Mouse (Mus musculus) midbrain, embryonic 11.5 days (tissue): Measurements from ENCODE around the gene Naglu. TPM values are rescaled to one million over a fixed set of nuclear protein-coding genes. Genes with fewer than 3 reads are reported as not detected.

ENCODE experiments used
- ATAC-seq: fragments of 200-750 bp; cut with Nextera tagmentation; 2 replicates; pipeline ENCODE4 v1.8.0; 2017; ENCODE audit warnings: moderate TSS enrichment, moderate library complexity; ENCODE audit not compliant: low FRiP score
- DNase-seq: peaks from one replicate; pipeline ENCODE4 v3.0.0; 2015; ENCODE audit warnings: low spot score; ENCODE audit errors: missing footprints
- H3K27ac ChIP-seq: fragments of 300-500 bp; sonication (generic); 2 replicates; pipeline ENCODE4 v1.5.1; 2014; ENCODE audit warnings: low read depth, low read length
- H3K27me3 ChIP-seq: fragments of 300-500 bp; sonication (generic); 2 replicates; pipeline ENCODE4 v1.6.1; 2014; ENCODE audit warnings: mild to moderate bottlenecking, low read length, moderate library complexity, mixed read lengths; ENCODE audit not compliant: control insufficient read depth, insufficient read depth
- H3K36me3 ChIP-seq: fragments of 300-500 bp; sonication (generic); 2 replicates; pipeline ENCODE4 v1.6.1; 2014; ENCODE audit warnings: mild to moderate bottlenecking, low read length, moderate library complexity, mixed read lengths; ENCODE audit not compliant: control insufficient read depth, insufficient read depth
- H3K4me1 ChIP-seq: fragments of 300-500 bp; sonication (generic); 2 replicates; pipeline ENCODE4 v1.6.1; 2014; ENCODE audit warnings: low read length; ENCODE audit not compliant: control insufficient read depth, insufficient read depth
- H3K4me2 ChIP-seq: fragments of 300-500 bp; sonication (generic); 2 replicates; pipeline ENCODE4 v1.6.1; 2014; ENCODE audit warnings: mild to moderate bottlenecking, moderate library complexity
- H3K4me3 ChIP-seq: fragments of 300-500 bp; sonication (generic); 2 replicates; pipeline ENCODE4 v1.5.1; 2014; ENCODE audit warnings: low read depth, low read length
- H3K9ac ChIP-seq: fragments of 300-500 bp; sonication (generic); 2 replicates; pipeline ENCODE4 v1.6.1; 2014; ENCODE audit warnings: low read length
- H3K9me3 ChIP-seq: fragments of 300-500 bp; sonication (generic); 2 replicates; pipeline ENCODE4 v1.6.1; 2016; ENCODE audit warnings: low read length; ENCODE audit not compliant: control insufficient read depth
- WGBS: fragments of 180-500 bp; shearing (Covaris S2); extraction: QIAGEN DNeasy Blood & Tissue Kit; methylation state at CpG from one replicate; pipeline ENCODE4 v1.1.7; 2014; 5-methylcytosine and 5-hydroxymethylcytosine counted together
- polyA plus RNA-seq: library from polyadenylated mRNA; unstranded; fragments of >200 nt; fragmentation: Nextera tagmentation; extraction: Ambion mirVana; gene quantifications from 2 replicates; pipeline ENCODE4 v1.2.1, GENCODE M21; 2014

Naglu gene
- polyA plus RNA-seq, 1 experiment from 2014 or later: 6.9 TPM

DNA sequence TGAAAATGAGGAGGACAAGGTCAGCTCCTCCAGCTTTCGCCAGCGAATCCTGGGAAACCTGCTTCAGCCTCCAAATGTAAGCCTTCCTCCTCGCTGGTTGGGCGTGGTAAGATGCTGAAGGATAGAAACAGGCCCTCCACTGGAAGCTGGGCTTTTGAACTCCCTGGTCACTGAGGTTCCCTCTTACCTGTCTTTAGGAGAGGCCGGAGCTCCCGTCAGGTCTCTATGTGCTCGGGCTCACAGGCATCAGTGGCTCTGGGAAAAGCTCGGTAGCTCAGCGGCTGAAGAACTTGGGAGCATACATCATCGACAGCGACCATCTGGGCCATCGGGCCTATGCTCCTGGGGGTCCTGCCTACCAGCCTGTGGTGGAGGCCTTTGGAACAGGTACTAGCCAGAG is 15.0 kb downstream of the Naglu start:
- Histone ChIP-seq H3K4me1 (peaks cover 25% of the 10 kb centered on the region), H3K9me3 (no peaks in the 10 kb centered on the region), H3K27me3 (peaks cover 17% of the 10 kb centered on the region), H3K9ac (no peak overlapping the region), H3K4me3 (no peak overlapping the region), H3K27ac (no peak overlapping the region), H3K4me2 (no peak overlapping the region), H3K36me3 (peaks cover 5% of the 10 kb centered on the region)
- ATAC-seq (no peak), DNase-seq (no peak)
- 91% methylated on average over 12 of the region's 12 CpGs for WGBS

DNA sequence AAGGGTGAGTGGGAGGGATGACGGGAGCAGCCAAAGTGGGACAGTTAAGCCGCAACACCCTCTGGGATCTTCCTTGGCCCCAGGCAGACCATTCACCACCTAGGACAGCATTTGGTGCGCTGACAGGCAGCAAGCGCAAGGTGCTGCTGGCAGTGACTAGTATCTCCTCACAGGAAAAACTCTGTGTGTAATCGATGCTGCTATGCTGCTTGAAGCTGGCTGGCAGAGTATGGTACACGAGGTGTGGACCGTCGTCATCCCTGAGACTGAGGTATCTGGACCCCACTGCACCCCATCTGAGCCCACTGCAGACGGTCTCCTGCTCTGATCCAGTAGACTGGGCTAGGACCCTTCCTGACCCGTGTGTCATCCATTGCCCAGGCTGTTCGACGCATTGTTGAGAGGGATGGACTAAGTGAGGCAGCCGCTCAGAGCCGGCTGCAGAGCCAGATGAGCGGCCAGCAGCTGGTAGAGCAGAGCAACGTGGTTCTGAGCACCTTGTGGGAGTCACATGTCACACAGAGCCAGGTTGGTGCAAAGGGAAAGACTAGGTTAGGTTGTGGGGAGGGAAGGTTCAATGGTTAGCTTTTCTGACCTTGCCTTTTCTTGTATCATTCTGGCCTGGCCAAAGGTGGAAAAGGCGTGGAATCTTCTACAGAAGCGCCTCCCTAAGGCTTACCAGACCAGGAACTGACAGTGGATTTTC is 16.0 kb downstream of the Naglu start:
- peaks cover 8% of the 10 kb centered on the region for H3K27me3 ChIP-seq
- H3K4me3 ChIP-seq: no peak overlapping the region
- 90% methylated on average over 18 of the region's 18 CpGs for WGBS
- DNase-seq (peak; percentile 28), ATAC-seq (no peak)
- H3K27ac ChIP-seq: no peak overlapping the region
- no peak overlapping the region for H3K4me2 ChIP-seq
- H3K9ac ChIP-seq: no peak overlapping the region
- no peaks in the 10 kb centered on the region for H3K9me3 ChIP-seq
- peaks cover 25% of the 10 kb centered on the region for H3K4me1 ChIP-seq
- H3K36me3 ChIP-seq: peaks cover 5% of the 10 kb centered on the region

DNA sequence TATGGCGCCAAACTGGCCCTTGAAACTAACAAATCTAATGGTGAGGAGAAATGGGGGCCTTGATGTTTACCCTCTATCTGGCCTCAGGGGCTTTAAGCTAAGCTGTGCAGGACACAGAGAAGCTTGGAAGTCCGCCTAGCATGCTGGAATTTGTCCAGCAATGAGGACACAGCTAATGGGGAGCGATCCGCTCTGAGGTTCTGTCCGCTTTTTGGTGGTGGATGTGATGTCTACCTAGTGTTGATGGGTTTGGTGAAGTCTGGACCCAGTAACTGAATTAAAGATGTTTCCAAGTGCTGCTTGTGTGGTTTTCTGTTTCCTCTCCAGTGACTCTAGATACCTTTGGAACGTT is 16.5 kb downstream of the Naglu start:
- Histone ChIP-seq H3K9me3 (no peaks in the 10 kb centered on the region), H3K4me2 (peak overlapping the region; percentile 95), H3K4me3 (peak overlapping the region; percentile 80), H3K27ac (peak overlapping the region; percentile 77; the same call in 1 of the 2 replicates), H3K27me3 (peaks cover 3% of the 10 kb centered on the region; the same call in 1 of the 2 replicates), H3K36me3 (peaks cover 9% of the 10 kb centered on the region), H3K9ac (peak overlapping the region; percentile 81), H3K4me1 (peaks cover 25% of the 10 kb centered on the region)
- 87% methylated on average over 6 of the region's 6 CpGs for WGBS
- ATAC-seq (no peak), DNase-seq (no peak)

DNA sequence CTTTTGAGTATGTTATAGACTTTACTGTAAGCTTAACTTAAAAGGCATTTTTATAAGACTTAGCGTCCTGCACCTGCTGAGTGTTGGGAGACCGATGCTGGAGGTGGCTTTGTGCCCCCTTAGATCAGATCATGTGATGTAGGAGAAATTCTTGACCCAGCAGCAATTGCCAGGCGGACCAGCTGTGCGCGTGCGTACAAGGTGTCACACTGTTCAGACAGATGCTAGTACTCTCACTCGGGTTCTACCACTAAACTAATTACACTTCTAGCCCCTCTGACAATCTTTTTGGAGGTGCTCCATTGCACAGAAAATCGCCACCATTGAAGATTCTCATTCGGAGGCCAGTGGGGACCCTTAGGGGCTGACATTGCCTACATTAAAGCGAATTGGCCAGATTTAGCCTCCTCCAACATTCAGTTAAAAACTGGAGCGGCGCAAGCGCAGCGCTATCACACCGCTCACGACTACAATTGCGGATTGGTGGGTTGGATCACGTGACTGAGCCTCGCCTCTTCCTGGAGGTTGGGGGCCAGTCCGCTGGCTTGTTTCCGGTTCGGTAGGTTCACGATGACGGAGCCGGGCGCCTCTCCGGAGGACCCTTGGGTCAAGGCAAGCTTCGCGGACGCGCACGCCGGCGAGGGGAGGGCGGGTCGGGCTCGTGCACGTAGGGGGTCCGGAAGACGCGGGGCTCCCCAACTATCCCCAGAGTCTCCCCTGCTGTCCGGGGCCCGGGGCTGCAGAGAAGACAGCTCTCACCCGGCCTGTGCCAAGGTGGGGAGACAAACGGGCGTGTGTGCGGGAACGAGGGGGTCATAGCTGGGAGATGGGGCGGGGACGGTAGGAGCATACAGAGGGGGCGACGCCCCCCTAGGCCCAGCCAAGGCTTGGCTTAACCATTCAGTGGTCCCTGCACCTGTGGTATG is 17.2 kb downstream of the Naglu start, which contains the start of gene Mlx:
Gene Mlx (plus strand): TSS at position 522 of the 926 bp plus-strand sequence.
- DNase-seq (peak; percentile 98), ATAC-seq (peak; percentile 81)
- Histone ChIP-seq H3K9me3 (no peaks in the 10 kb centered on the region), H3K9ac (peak within 1 kb of the TSS; percentile 81), H3K4me3 (peak within 1 kb of the TSS; percentile 80), H3K4me2 (peak within 1 kb of the TSS; percentile 95), H3K27ac (peak within 1 kb of the TSS; percentile 77), H3K27me3 (no peaks in the 10 kb centered on the region), H3K36me3 (peaks cover 9% of the 10 kb centered on the region), H3K4me1 (peaks cover 25% of the 10 kb centered on the region)
- WGBS: 2% methylated on average over 52 of the region's 52 CpGs

DNA sequence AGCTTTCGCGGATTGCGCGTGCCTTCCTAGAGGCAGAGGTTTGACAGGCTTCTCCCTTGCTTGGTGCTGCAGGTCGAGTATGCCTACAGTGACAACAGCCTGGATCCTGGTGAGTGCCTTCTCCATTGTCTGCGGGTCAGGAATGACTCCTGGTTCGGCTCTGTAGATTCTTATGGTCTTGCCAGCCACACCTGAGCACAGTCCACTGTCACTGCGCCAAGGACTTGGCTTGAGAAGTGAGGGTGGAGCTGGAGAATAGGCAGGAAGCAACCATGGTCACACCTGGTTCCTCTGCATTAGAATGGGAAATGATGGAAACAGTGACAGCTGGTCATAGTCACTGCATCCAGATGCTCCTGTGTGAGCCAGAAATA is 17.9 kb downstream of the Naglu start:
- Histone ChIP-seq H3K27me3 (no peaks in the 10 kb centered on the region), H3K4me3 (peak overlapping the region; percentile 80), H3K9ac (peak overlapping the region; percentile 81), H3K27ac (0 out of 2 replicates have a peak overlapping the region, but pooled peaks have one; percentile 27), H3K9me3 (no peaks in the 10 kb centered on the region), H3K4me2 (peak overlapping the region; percentile 95), H3K4me1 (peaks cover 25% of the 10 kb centered on the region), H3K36me3 (peaks cover 13% of the 10 kb centered on the region)
- DNase-seq (no peak), ATAC-seq (no peak)
- WGBS: 11% methylated on average over 8 of the region's 8 CpGs

DNA sequence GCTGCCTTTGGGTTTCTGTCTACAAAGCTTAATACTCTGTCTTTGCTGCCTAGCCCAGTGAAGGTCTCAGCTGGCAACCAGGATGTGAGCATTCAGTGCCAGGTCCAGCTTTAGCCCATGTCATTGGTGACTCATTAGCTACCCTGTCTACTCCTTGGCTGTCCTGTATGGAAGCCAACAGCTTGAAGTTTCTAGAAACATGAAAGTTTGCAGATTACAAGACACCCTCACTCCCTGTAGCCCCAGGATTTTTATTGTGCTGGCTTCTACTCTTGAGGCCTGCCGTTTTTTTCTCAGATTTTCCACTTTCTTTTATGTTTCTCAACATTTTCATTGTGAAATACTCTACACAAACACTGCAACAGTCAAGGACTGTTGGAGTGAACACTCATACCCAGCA is 20.1 kb downstream of the Naglu start:
- Histone ChIP-seq H3K36me3 (peaks cover 19% of the 10 kb centered on the region), H3K4me2 (no peak overlapping the region), H3K27ac (no peak overlapping the region), H3K9ac (no peak overlapping the region), H3K4me1 (peaks cover 23% of the 10 kb centered on the region), H3K27me3 (no peaks in the 10 kb centered on the region), H3K9me3 (no peaks in the 10 kb centered on the region), H3K4me3 (no peak overlapping the region)
- no peak for ATAC-seq
- WGBS: 93% methylated on average over 1 of the region's 1 CpGs
- peak; percentile 71 for DNase-seq

DNA sequence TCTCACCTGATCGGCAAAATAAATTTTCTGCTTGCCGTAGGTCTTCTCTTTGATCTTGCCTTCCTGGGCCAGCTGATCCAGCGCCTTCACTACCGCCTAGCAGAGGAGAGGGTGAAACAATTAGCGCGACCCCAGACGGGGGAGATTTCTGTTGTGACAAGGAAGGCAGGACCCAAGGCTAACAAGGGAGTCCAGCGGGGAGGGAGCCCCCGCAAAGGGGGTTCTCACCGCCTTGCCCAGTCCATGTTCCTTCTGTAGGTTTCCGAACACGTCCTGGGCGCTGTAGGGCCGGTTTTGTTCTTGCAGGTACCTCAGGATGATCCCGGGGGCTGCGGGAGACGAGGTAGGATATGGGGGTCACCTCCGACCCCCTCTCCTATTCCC is 25.1 kb downstream of the Naglu start:
- Histone ChIP-seq H3K27me3 (no peaks in the 10 kb centered on the region), H3K4me1 (peaks cover 8% of the 10 kb centered on the region), H3K27ac (0 out of 2 replicates have a peak overlapping the region, but pooled peaks have one; percentile 20), H3K4me3 (peak overlapping the region; percentile 65), H3K4me2 (peak overlapping the region; percentile 90), H3K9ac (peak overlapping the region; percentile 79), H3K9me3 (no peaks in the 10 kb centered on the region), H3K36me3 (peaks cover 26% of the 10 kb centered on the region)
- DNase-seq (no peak), ATAC-seq (no peak; the same call in 1 of the 2 replicates)
- under 1% methylated on average over 18 of the region's 18 CpGs for WGBS

DNA sequence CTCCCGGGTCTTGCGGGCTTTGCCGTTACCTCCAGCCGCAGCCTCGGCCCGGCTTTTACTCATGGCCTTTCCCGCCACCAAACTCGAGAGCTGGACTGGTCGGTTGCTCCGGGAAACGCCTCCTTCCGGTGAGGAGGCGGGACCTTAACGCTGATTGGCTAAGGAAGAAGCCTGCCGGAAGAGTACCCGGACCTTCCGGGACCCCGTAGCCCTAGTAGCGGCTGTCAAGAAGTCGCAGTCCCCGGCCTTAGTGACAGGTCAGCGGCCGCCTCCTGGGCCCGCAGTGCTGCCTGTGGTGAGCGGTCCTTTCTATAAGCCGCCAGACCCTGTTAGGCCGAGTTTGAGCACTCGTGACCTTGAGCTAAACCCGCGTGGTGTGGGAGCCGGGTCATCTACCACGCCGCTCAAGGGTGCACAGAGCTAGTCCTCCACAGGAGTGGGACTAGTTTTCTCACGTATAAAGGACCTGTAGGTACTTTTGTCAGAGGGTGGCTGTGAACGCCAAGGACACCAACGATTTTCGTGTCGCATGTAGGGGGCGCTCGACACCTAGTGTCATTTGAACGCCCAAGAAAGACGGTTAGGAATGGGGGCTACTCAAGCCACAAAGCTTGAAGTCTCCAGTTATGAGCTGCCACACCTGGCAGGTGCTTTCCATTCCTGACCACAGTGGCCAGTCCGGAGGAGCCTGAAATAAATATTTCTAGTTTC is 25.7 kb downstream of the Naglu start, which contains the start of gene Psmc3ip:
Gene Psmc3ip (minus strand): TSS at position 123 of the 711 bp plus-strand sequence.
- Histone ChIP-seq H3K27ac (peak within 1 kb of the TSS; percentile 75), H3K36me3 (peaks cover 27% of the 10 kb centered on the region)

More for the DNA sequence above, 25.7 kb downstream of the Naglu start, which contains the start of gene Psmc3ip:
- no peaks in the 10 kb centered on the region for H3K27me3 ChIP-seq
- H3K9ac ChIP-seq: peak within 1 kb of the TSS; percentile 79
- H3K4me2 ChIP-seq: peak within 1 kb of the TSS; percentile 90
- DNase-seq (peak; percentile 99), ATAC-seq (peak; percentile 97)
- H3K9me3 ChIP-seq: no peaks in the 10 kb centered on the region
- peak within 1 kb of the TSS; percentile 65 for H3K4me3 ChIP-seq
- 1% methylated on average over 43 of the region's 43 CpGs for WGBS
- peaks cover 8% of the 10 kb centered on the region for H3K4me1 ChIP-seq
